ENCODE assay signal across 8 mouse cellular contexts in genomic region chr4:45654019-45654803, GRCm38 (mm10).
DNase-seq lines count a peak whose midpoint lies in the region; ATAC-seq and TF ChIP-seq lines count a peak whose summit lies in the region.

No protein-coding gene starts in this region.

- no peak overlapping the region for H3K4me3 ChIP-seq in lung, embryonic 14.5 days (ENCODE audit: low read depth, low read length)
- 0 out of 2 replicates have a peak overlapping the region, but pooled peaks have one; percentile 14 for H3K4me3 ChIP-seq in forebrain, embryonic 12.5 days (replicated peaks)
- H3K4me3 ChIP-seq in liver, embryonic 15.5 days (replicated peaks) = no peak overlapping the region

- H3K4me2 ChIP-seq in lung, embryonic 14.5 days = peak overlapping the region; percentile 43
- peak overlapping the region; percentile 46 for H3K4me2 ChIP-seq in forebrain, embryonic 12.5 days
- peak overlapping the region; percentile 10; the same call in 1 of the 2 replicates for H3K4me2 ChIP-seq in liver, embryonic 15.5 days

- WGBS in lung, embryonic 14.5 days = 7% methylated on average over 14 of the region's 14 CpGs
- WGBS in forebrain, embryonic 12.5 days = 3% methylated on average over 14 of the region's 14 CpGs
- 12% methylated on average over 14 of the region's 14 CpGs for WGBS in liver, embryonic 15.5 days (ENCODE audit: insufficient replicate concordance)

- H3K27me3 ChIP-seq in lung, embryonic 14.5 days (ENCODE audit: insufficient read depth, low read length) = no peaks in the 10 kb centered on the region
- peaks cover 15% of the 10 kb centered on the region; the same call in 1 of the 2 replicates for H3K27me3 ChIP-seq in forebrain, embryonic 12.5 days
- peaks cover 9% of the 10 kb centered on the region for H3K27me3 ChIP-seq in liver, embryonic 15.5 days

- peaks cover 7% of the 10 kb centered on the region; the same call in 1 of the 2 replicates for H3K4me1 ChIP-seq in lung, embryonic 14.5 days (ENCODE audit: insufficient read depth)
- H3K4me1 ChIP-seq in forebrain, embryonic 12.5 days = peaks cover 29% of the 10 kb centered on the region
- no peaks in the 10 kb centered on the region for H3K4me1 ChIP-seq in liver, embryonic 15.5 days (replicated peaks)

- no peak for TF ChIP-seq CTCF in lung, embryonic 14.5 days (IDR thresholded peaks at IDR 0.05; ENCODE audit: low read depth)

- H3K36me3 ChIP-seq in lung, embryonic 14.5 days (ENCODE audit: insufficient read depth) = no peaks in the 10 kb centered on the region
- H3K36me3 ChIP-seq in forebrain, embryonic 12.5 days (replicated peaks) = no peaks in the 10 kb centered on the region
- no peaks in the 10 kb centered on the region for H3K36me3 ChIP-seq in liver, embryonic 15.5 days (replicated peaks)

- H3K9ac ChIP-seq in lung, embryonic 14.5 days = no peak overlapping the region
- H3K9ac ChIP-seq in forebrain, embryonic 12.5 days = no peak overlapping the region
- no peak overlapping the region for H3K9ac ChIP-seq in liver, embryonic 15.5 days

- peak; percentile 68 for DNase-seq in lung, embryonic 14.5 days
- DNase-seq in lung, postnatal 25 days (ENCODE audit: low spot score) = no peak
- peak; percentile 80 for DNase-seq in thymus, postnatal 0 days (ENCODE audit: low spot score)
- DNase-seq in adipocyte (ENCODE audit: low spot score) = no peak
- no peak for DNase-seq in urinary bladder, adult 18-20 months (ENCODE audit: low spot score in 2 of 2)
- no peak for DNase-seq in left cerebral cortex, adult 9 months (ENCODE audit: low spot score in 2 of 2)

- H3K9me3 ChIP-seq in lung, embryonic 14.5 days (ENCODE audit: low read depth, low read length) = no peaks in the 10 kb centered on the region
- H3K9me3 ChIP-seq in forebrain, embryonic 12.5 days = no peaks in the 10 kb centered on the region
- no peaks in the 10 kb centered on the region for H3K9me3 ChIP-seq in liver, embryonic 15.5 days (replicated peaks)

- 0 out of 2 replicates have a peak overlapping the region, but pooled peaks have one; percentile 19 for H3K27ac ChIP-seq in lung, embryonic 14.5 days (ENCODE audit: low read depth)
- H3K27ac ChIP-seq in forebrain, embryonic 12.5 days = peak overlapping the region; percentile 83
- H3K27ac ChIP-seq in liver, embryonic 15.5 days (replicated peaks) = no peak overlapping the region

- ATAC-seq in lung, embryonic 14.5 days (ENCODE audit: insufficient read depth) = peak; percentile 73
- peak; percentile 89 for ATAC-seq in forebrain, embryonic 12.5 days (ENCODE audit: low FRiP score)
- no peak for ATAC-seq in liver, embryonic 15.5 days (ENCODE audit: insufficient read depth)

Comparison
In these comparisons a context has a peak if more than half of its experiments do, and no peak if none do; other contexts are left out.
1. DNase-seq: peak in lung, embryonic 14.5 days (single experiment) and thymus, postnatal 0 days (single experiment); none in lung, postnatal 25 days (single experiment), adipocyte (single experiment), urinary bladder, adult 18-20 months (0 of 2) and left cerebral cortex, adult 9 months (0 of 2).
2. Peak in every context shown above with its lines, with median percentiles within 50 percentile points of each other: H3K4me2 ChIP-seq.